Mouse (Mus musculus) telencephalon, adult 2 months (tissue): ENCODE measurements at regions not wholly inside any gene's neighbourhood (a gene's known extent, or its start where the extent isn't known, plus 50 kb on each side); places are given as distances from the start of the nearest gene placed in this dataset.

Source experiments
- DNase-seq: peaks from one replicate; pipeline ENCODE4 v3.0.0-alpha.2; 2011; ENCODE audit warnings: low read depth, low spot score

DNA sequence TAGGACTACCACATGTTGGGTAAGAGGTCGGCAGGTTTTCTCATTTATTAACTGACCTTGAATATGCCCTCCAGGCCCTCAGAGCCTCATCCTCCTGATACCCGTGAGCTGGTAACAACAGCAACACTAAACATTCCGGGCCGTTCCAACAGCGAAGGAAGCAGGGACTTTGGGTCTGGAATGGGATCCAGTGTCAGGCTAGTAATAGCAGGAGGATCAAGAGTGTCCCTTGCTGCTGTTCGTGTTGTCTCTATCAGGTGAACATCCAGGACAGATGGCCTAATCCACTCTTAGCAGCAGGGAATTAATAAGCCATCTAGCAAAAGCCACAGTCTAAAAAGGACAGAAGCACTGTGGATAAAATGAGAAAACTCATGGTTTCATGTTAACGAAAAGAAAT lies 106.7 kb downstream of the Cpeb2 start:
- no peak for DNase-seq

DNA sequence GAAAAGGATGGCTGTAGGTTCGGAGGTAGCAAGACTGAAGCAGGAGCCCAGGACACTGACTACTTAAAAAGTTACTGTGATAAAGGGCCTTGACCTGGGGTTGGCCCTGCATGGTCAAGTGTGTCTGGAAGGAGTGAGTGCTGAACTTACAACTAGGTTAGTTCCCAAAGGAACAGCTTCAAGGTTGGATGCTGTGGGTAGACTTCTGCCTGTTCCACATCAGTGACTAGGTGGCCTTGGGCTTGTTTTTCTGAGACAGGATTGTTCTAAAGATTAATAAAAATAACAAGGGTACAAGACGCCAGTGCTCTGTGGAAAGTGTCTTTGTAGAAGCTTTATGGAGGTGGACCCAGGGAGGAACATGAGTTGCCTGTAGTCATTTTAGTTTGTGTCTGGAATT lies 108.5 kb downstream of the Cpeb2 start:
- DNase-seq: no peak

GRCm38 (mm10) chr5:43344441-43344840 lies 111.5 kb downstream of the Cpeb2 start:
- no peak for DNase-seq

GRCm38 (mm10) chr5:43350987-43351386 lies 118.0 kb downstream of the Cpeb2 start:
- no peak for DNase-seq

DNA sequence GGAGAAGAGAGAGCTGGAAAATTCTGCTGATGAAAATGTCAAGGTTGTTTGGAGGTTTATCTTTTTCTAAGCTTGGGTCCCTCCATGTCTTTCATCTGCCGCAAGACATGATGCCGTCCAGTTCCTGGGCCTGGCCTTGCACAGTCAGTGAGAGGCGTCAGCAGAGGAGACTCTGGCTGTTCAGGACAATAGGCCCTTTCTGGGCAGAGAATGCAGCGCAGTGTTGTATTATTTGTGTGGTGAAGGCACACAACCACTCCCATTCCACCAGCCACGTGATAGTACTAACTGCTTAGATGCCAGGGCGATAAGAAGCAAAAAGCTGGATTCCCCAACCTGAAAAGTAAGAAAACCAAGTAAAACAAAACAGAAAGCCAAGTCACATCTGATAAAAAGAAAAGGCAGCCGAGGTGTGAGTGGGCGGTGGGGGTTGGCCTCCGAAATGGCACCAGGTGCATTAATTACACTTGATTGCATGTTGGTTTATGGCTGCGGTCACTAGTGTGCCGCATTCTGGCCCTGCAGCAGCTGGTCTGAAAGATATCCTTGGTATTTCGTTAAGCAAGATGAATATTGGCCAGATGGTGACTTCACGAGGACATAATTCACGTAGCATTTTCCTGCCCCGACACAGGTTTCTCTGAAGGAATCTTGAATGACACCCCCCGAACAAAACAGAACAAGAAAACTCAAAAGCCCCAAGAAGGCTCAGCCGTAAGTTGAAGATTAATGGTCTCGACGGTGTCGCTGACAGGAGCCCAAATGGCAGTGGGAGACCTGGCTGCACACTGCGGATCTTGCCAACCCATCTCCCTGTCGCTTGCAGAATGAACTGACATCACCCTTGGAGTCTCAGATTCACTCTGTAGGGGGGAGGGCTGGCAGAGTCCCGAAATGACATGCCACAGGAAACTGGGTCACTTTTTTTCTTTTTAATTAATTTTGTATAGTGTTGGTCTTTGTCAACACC lies 120.3 kb downstream of the Cpeb2 start:
- peak; percentile 63 for DNase-seq

DNA sequence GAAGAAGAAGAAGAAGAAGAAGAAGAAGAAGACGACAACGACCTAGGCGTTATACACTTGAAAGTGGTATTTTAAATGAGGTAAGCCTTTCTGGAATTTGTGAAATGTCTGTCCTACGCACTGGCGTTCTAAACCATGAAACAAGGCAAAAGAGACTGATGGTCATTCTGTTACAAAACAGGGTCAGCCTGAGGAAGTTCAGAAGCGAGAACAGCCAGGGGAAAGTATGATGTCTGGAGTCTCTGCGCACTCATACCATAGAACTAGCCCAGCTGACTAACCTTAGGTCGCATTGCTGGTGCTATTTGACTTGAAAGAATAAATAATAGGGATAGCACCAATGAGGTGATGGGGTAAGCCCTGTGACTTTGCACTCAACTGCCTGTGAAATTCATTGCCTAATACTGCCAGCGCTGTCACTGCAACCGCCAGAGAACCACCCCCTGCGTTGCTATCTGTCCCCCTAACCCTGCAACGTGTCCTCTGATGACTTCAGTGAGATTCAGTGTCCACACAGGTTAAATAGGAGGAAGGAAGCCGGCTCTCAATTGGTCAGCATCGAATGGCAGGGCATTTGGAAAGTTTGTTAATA lies 121.5 kb downstream of the Cpeb2 start:
- no peak for DNase-seq

- peak; percentile 89 for DNase-seq
Observed at GRCm38 (mm10) chr5:43355026-43355580, 122.1 kb downstream of the Cpeb2 start.

- no peak for DNase-seq
Observed at GRCm38 (mm10) chr5:43355832-43356231, 122.9 kb downstream of the Cpeb2 start.

- no peak for DNase-seq
Observed at GRCm38 (mm10) chr5:43357100-43357680, 124.2 kb downstream of the Cpeb2 start.

DNA sequence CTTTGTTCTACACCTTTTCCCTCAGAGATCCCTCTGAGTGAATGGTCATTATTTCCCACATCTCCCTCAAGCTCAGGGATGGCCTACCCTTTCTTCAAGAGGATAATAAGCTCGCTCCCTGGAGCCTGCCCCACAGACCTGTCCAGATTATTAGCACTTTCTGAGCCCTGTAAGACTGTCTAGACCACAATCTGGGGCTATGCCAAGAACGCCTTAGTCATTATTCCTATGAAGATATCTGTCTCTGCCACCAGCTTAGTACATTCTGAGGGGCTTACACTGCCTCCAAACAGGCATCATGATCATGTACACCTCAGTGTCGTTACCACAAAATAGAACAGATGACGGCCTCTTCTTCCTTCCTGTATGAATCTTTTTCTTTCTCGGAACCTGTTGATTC lies 124.9 kb downstream of the Cpeb2 start:
- no peak for DNase-seq

- peak; percentile 70 for DNase-seq
Observed at GRCm38 (mm10) chr5:43358928-43359765, 126.2 kb downstream of the Cpeb2 start.

DNA sequence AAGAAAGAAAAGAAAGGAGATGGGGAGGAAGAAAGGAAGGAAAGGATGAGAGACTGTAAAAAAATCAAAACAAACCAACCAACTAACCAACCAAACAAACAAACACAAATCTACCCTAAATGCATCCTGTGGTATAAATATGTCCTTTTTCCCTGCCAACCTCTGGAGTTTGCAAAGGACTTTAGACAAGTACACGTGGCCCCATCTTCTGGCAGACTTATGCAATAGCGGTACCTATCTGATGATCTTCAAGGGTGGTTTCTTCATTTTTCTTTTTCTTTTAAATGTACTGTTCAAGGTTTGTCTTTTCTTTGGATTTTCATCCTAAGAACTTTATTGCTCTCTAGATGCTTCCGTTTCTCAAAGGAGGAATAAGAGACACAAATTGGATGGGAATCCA lies 127.3 kb downstream of the Cpeb2 start:
- DNase-seq: peak; percentile 73

- no peak for DNase-seq
Observed at GRCm38 (mm10) chr5:43361026-43361425, 128.1 kb downstream of the Cpeb2 start.

GRCm38 (mm10) chr5:43372385-43372784 lies 139.4 kb downstream of the Cpeb2 start:
- DNase-seq: no peak

DNA sequence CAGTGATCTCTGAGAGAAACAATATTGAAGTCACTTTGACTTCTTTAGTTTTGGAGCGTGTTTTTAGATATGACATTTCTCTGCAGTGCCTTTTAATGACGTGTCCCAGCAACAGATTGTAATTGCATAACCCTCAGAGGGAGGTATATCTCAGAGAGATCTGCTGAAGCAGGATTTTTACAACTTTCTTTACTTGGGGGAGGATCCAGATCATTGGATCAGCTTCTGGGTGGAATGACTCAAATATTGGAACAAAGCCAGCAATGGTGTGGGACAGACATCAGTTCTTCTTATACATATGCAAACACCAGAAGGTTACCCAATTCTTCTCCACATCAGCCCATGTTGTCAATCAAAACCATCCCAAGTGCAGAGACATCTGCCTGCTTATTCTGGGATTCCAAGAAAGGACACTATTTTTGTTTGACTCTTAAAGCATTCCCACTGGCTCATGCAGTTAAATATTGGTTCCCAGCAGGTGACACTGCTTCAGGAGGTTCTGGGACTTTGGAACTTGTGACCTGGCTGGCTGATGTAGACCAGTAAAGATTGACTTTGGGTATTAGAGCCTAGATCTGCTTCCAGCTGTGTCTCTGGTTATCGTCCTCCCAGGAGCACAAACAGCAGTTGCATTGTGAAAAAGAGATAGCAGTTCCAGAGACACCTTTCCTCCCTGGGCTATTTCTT lies 130.5 kb upstream of the C1qtnf7 start:
- DNase-seq: peak; percentile 78

- no peak for DNase-seq
Observed at GRCm38 (mm10) chr5:43390997-43391396, 124.3 kb upstream of the C1qtnf7 start.

GRCm38 (mm10) chr5:43391412-43392029 lies 123.8 kb upstream of the C1qtnf7 start:
- DNase-seq: no peak

- no peak for DNase-seq
Observed at GRCm38 (mm10) chr5:43392908-43393545, 122.3 kb upstream of the C1qtnf7 start.

DNA sequence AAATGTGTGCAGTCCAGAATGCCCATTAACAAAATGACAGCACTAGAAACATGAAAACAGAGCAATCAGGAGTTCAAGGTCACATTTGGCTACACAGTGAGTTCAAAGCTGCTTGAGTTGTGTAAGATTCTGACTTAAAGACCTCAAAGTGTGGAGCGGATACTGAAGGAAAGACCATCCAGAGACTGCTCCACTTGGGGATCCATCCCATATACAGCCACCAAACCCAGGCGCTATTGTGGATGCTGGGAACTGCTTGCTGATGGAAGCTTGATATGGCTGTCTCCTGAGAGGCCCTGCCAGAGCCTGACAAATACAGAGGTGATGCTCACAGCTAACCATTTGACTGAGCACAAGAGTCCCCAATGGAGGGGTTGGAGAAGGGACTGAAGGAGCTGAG lies 98.1 kb upstream of the C1qtnf7 start:
- DNase-seq: no peak
